Mouse (Mus musculus) naive thymus-derived CD4-positive, alpha-beta T cell, adult 2 months (primary cell): ENCODE data around the gene Sycp2.

ENCODE experiments used
- DNase-seq: peaks from one replicate; pipeline ENCODE4 v3.0.0-alpha.2; 2011; ENCODE audit warnings: low read depth

Gene Sycp2

DNA sequence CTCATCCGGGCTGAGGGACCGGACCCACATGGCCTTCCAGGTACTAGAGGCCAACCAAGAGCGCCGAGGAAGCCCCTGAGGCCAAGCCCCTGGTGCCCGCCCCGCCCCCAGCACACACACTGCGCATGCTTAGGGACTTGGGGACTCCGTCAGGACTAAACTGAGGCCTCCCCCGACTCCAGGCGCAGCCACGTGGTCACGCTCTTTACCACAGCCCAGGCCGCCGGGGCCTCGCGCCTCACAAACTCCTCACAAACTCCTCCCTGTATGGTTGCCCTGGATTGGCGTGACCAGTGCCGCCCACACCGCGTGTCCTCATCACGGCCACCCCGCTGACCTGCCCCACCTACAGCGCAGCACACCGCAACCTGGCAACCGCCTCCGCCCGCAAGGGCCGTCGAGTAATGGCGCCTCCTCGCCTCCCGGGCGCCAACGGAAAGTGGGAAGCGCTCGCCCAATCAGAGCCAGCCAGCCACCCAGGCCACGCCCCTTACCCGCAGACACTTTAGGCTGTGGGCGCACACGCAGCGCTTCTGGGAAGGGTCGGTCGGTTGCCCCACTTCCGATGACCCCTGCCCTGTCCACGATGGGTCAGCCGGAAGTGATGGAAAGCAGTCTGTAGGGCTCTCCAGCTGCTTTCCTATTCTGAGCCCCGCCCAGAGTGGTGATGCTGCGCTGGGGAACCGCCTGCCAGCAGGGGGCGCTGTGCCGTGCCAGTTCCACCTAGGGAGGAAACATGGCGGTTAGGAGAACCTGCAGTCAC lies at the start of gene Sycp2:
Gene Sycp2, minus strand, starts transcription at position 633 of the 763 bp plus-strand sequence.
- DNase-seq: no peak

DNA sequence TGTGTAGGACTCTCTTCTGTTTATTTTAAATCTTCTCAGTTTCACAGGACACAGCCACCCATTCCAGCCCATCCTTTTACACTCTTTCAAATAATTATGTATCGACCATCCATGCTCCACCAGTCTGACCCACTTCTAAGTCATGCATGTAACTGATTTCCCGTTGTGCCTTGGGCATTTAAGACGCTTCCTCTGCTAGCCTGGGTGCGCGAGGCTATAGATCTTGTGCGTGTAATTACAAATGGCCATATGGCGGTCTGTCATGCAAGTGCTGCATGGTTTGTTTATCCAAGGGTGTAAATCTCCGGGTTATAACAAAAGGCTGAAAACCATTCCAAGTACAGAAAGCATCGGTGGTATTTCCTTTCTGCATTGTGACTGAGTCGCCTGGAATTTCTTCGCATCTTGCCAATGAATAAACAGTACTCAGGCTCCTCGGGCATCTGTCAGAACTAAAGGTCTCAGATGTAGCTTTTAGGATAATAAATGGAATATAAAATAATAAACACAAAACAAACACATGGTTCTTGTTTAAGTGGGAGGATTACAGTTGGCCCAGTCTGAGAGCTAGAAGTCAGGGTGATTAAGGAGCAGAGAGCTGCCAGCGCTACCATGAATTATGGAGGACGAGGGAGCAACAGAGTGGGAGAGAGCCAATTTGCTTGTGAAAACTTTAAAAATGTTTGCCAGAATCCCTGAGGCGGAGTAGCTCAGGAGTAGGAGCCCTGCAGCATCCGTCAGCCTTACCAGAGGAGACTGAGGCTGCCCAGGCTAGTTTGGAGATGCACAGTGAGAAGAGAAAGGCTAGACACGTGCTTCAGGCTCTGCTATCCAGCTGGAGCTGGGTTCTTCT lies 47.4 kb upstream of the Sycp2 start:
- DNase-seq: no peak

- DNase-seq: no peak
These were observed 43.5 kb upstream of the Sycp2 start for GRCm38 (mm10) chr2:178450961-178451360.

DNA sequence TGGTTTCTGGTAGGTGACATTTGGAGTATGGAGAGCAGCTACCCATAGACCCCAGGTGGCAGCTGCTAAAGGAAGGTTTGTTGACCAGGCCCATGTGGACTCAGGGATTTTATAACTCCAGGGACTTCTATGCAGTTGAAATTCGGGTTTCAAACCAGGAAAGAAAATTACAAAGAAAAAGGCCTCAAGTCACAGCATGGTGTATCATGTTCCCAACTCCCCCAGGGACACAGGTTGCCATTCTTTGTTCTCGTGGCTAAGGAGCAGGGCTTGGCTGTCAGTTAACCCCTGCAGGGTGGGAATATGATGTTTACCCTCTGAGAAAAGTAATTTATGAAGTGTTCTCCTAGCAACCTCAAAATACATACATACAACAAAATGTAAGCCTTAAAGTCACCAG lies 42.8 kb upstream of the Sycp2 start:
- DNase-seq: no peak

DNA sequence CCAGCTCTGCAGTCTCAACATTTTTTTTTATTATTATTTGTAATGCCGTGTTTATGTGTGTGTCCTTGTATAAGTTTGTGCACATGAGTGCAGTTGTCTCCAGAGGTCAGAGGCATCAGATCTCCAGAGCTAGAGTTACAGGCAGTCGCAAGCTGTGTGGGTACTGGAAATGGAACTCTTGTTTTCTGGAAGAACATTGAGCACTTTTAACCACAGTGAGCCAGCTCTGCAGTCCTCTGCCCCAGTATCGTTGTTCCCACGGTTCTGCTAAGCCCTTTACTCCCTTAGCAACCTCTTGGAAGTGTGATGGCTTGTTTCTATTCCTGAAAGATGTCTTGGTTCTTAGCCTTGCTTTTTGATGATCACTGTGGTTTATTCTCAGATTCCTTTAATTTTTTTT lies 41.9 kb upstream of the Sycp2 start:
- DNase-seq: no peak

DNA sequence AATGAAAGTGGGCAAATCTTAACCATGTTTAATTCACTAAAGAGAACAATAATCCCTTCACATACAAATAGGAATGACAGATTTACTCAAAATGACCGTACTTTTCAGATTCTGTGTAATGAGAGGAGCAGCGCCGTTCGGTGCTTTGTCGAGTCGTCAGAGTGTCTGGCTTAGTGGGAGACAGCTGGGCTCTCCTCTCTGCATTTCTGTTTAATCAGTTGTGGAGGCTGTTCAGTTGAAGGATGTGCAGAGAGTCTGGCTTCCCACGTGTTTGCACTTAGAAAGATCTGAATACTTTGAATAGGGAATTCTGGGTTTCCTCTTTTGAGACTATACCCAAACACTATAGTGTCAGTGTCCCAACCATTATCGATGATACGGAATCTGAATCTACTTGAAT lies 29.8 kb upstream of the Sycp2 start:
- no peak for DNase-seq

GRCm38 (mm10) chr2:178433903-178434302 lies 26.4 kb upstream of the Sycp2 start:
- DNase-seq: no peak

DNA sequence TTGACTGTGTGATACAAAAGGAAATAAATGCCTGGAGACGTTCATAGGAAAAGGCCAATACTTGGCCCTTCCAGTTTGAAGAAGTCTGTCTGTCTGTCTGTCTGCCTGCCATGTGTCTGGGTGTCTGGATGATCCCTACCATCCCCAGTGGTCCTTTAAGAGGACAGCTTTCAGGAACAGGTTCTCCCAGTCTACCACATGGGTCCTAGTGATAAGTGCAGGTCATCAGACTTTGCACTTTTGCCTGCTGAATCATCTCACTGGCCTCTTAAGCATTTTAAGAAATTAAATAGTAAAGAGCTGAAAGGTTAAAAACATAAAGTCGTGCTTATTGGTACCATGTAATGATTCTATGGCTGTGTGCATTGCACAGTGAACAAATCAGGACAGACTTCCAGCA lies 26.0 kb upstream of the Sycp2 start:
- no peak for DNase-seq

- DNase-seq: no peak
These were observed 22.7 kb upstream of the Sycp2 start, which contains the start of gene Cdh26 for GRCm38 (mm10) chr2:178430231-178430630. Gene Cdh26, plus strand, starts transcription at chr2:178430531.

- DNase-seq: no peak
These were observed 21.9 kb upstream of the Sycp2 start for GRCm38 (mm10) chr2:178429426-178429825.

GRCm38 (mm10) chr2:178428676-178429075 lies 21.2 kb upstream of the Sycp2 start:
- no peak for DNase-seq

DNA sequence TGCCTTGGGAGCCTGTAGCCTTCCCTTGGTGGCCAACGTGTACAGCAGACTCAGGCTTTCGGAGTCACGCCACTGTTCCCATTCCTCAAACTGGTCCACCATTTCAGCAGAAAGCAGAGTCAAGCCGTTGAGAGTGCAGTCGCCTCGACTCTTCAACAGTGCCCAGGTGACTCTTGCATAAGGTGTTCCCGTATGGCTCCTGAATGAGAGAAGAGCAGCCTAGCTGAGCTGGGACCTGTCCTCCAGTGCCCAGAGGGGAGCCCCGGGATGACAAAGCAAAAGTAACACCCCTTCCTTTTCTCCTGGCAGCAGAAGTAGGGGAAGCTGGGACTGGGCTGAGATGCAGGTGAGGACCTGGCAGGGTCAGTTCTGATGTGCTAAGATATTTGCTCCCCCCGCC lies 20.7 kb upstream of the Sycp2 start:
- no peak for DNase-seq

GRCm38 (mm10) chr2:178427181-178427580 lies 19.7 kb upstream of the Sycp2 start:
- no peak for DNase-seq

DNA sequence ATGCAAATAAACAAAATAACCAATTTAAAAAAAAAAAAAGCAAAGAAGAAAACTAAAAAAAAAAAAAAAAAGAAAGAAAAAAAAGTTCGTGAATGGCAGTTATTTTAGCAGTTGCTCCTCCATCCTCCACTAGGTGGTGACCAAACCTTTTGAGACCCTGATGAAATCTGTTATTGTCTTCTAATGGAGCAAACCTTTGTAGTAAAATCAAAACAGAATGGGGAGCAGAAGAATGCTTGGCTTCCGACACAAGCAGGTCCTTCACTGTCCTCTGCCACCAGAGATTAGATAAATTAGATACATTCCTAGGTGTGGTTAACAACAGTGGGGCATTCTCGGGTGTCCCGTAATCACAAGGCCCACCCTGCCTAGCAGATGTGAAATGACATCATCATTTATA lies 18.7 kb upstream of the Sycp2 start:
- no peak for DNase-seq

- DNase-seq: no peak
These were observed 15.7 kb upstream of the Sycp2 start for GRCm38 (mm10) chr2:178423223-178423622.

DNA sequence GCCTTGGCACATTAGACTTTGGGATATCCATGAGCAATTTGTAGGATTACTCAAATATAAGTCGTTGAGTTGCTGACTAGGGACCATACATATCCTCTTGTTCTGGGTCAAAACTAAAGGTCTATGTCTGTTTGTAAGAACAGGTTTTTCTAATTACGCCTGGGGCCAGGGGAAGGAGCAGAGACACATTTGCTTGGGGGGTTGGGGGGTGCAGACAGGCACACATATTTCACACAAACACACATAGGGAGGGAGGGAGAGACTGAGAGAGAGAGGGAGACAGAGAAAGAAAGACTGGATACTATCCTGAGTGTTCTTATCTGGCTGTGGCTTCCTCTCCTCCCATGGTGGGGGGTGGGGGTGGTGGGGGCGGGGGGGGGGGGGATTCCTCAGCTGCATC lies 14.7 kb upstream of the Sycp2 start:
- DNase-seq: no peak

DNA sequence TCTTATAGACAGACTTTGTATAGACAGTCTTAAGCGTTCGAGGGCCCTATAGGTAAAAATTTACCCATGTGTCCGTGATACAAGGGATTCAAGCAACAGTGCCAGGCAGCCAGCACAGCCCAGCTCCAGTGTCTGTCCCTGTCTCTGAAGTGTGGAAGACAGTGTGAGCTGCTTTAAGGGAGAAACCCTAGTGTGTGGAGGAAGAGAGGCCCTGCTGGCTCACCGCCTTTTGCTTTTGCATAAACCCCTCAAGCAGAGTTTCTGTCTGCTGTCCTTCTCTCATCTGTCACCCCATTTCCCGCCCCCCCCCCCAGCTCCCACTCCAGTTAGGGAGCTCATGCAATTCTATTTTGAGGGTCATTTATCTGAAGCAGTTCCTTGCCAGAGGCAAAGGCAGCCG lies 14.1 kb upstream of the Sycp2 start:
- no peak for DNase-seq

GRCm38 (mm10) chr2:178420576-178420975 lies 13.1 kb upstream of the Sycp2 start:
- DNase-seq: no peak

GRCm38 (mm10) chr2:178416970-178417369 lies 9.5 kb upstream of the Sycp2 start:
- no peak for DNase-seq

GRCm38 (mm10) chr2:178416427-178416826 lies 8.9 kb upstream of the Sycp2 start:
- DNase-seq: no peak

DNA sequence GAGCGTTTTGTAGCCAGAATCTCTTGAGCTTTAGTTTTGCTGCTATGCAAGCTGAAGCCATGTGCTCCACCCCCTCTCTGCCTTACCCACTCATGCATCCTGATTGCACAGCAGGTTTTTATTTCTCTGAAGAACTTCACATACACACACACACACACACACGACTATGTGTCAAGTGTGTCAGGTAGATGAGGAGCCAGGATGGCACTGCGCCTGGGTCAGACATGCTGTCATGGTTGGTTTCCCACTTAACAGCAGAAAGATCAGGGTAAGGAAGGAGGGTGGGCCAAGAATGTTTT lies 7.6 kb upstream of the Sycp2 start:
- no peak for DNase-seq

- no peak for DNase-seq
These were observed 7.0 kb upstream of the Sycp2 start, which contains the start of the genes Ppp1r3d and Fam217b for GRCm38 (mm10) chr2:178414261-178415149. Gene Ppp1r3d, minus strand, starts transcription at chr2:178414472. Gene Fam217b, plus strand, starts transcription at chr2:178414524.
